Mouse (Mus musculus) heart, postnatal 0 days (tissue): ENCODE measurements at regions not wholly inside any gene's neighbourhood (a gene's known extent, or its start where the extent isn't known, plus 50 kb on each side); places are given as distances from the start of the nearest gene placed in this dataset.
A peak's percentile ranks its signal among the peaks of the same experiment; 100 is the strongest.

ENCODE experiments used
- ATAC-seq: fragments of 200-750 bp; cut with Nextera tagmentation; 2 replicates; pipeline ENCODE4 v1.8.0; 2017; ENCODE audit warnings: low read depth, moderate number of reproducible peaks, moderate library complexity; ENCODE audit not compliant: insufficient read depth
- DNase-seq: peaks from one replicate; pipeline ENCODE4 v3.0.0-alpha.2; 2016; ENCODE audit warnings: low spot score
- H3K27ac ChIP-seq: fragments of 300-500 bp; sonication (generic); 2 replicates; pipeline ENCODE4 v1.5.1; 2014; ENCODE audit warnings: low read depth, mild to moderate bottlenecking
- H3K27me3 ChIP-seq: fragments of 300-500 bp; sonication (generic); 2 replicates; pipeline ENCODE4 v1.6.1; 2014; ENCODE audit warnings: low read length, mixed read lengths; ENCODE audit not compliant: control insufficient read depth, insufficient read depth
- H3K36me3 ChIP-seq: fragments of 300-500 bp; sonication (generic); replicated peaks from 2 replicates; pipeline ENCODE4 v1.6.1; 2014; ENCODE audit warnings: low read length, mixed read lengths; ENCODE audit not compliant: control insufficient read depth, insufficient read depth
- H3K4me1 ChIP-seq: fragments of 300-500 bp; sonication (generic); 2 replicates; pipeline ENCODE4 v1.6.1; 2014; ENCODE audit warnings: antibody characterized with exemption; ENCODE audit not compliant: control insufficient read depth, insufficient read depth
- H3K4me2 ChIP-seq: fragments of 300-500 bp; sonication (generic); 2 replicates; pipeline ENCODE4 v1.6.1; 2014; ENCODE audit warnings: low read depth, mild to moderate bottlenecking, low read length, moderate library complexity
- H3K4me3 ChIP-seq: fragments of 300-500 bp; sonication (generic); 2 replicates; pipeline ENCODE4 v1.5.1; 2014; ENCODE audit warnings: low read depth, low read length
- H3K9ac ChIP-seq: fragments of 300-500 bp; sonication (generic); replicated peaks from 2 replicates; pipeline ENCODE4 v1.6.1; 2014; ENCODE audit warnings: low read depth, low read length, mixed read lengths
- H3K9me3 ChIP-seq: fragments of 300-500 bp; sonication (generic); replicated peaks from 2 replicates; pipeline ENCODE4 v1.6.1; 2016; ENCODE audit warnings: low read length; ENCODE audit not compliant: control insufficient read depth
- CTCF ChIP-seq: IDR thresholded peaks from 2 replicates; pipeline ENCODE4 v1.5.1; 2016; ENCODE audit warnings: antibody characterized with exemption, control low read depth, low read depth
- EP300 ChIP-seq: IDR thresholded peaks from 2 replicates; pipeline ENCODE4 v1.6.1; 2016; ENCODE audit warnings: antibody characterized with exemption, low read depth
- WGBS: fragments of 180-500 bp; shearing (Covaris S2); extraction: QIAGEN DNeasy Blood & Tissue Kit; methylation state at CpG from one replicate; pipeline ENCODE4 v1.1.7; 2014; 5-methylcytosine and 5-hydroxymethylcytosine counted together

GRCm38 (mm10) chr4:24154418-24154817 lies 341.8 kb upstream of the Mms22l start:
- H3K4me3 ChIP-seq = no peak overlapping the region
- no peak overlapping the region for H3K4me2 ChIP-seq
- H3K27ac ChIP-seq = no peak overlapping the region
- no peaks in the 10 kb centered on the region for H3K9me3 ChIP-seq
- H3K9ac ChIP-seq = no peak overlapping the region
- no peaks in the 10 kb centered on the region for H3K27me3 ChIP-seq
- no peaks in the 10 kb centered on the region for H3K4me1 ChIP-seq
- peak; percentile 41 for DNase-seq
- TF ChIP-seq EP300 (no peak), CTCF (peak; percentile 83)
- WGBS = 15% methylated on average over 8 of the region's 8 CpGs
- no peak for ATAC-seq
- no peaks in the 10 kb centered on the region for H3K36me3 ChIP-seq

DNA sequence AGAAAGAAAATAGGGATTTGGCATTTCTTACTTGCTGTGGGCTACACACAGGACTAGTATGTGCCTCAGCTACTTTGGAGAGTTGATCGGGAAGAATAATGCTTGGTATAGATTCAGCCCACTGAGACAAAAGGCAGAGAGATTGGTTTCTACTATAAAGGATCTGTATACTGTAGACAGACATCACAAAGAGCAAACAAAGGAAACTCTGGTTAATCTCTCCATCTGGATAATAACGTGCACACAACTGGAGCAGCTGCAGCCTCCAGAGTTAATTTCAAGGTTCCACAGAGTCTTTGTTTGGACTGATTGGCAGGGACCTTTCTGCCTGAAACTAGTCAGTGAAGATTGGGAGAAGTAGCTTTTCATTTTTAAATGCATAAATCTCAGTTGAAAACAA lies 322.5 kb upstream of the Mms22l start:
- no peak for ATAC-seq
- 65% methylated on average over 2 of the region's 2 CpGs for WGBS
- Histone ChIP-seq H3K27me3 (no peaks in the 10 kb centered on the region), H3K27ac (no peak overlapping the region), H3K9me3 (no peaks in the 10 kb centered on the region), H3K9ac (no peak overlapping the region), H3K4me2 (no peak overlapping the region), H3K36me3 (no peaks in the 10 kb centered on the region), H3K4me3 (no peak overlapping the region), H3K4me1 (no peaks in the 10 kb centered on the region)
- no peak for TF ChIP-seq CTCF
- TF ChIP-seq EP300 = no peak
- DNase-seq = no peak

DNA sequence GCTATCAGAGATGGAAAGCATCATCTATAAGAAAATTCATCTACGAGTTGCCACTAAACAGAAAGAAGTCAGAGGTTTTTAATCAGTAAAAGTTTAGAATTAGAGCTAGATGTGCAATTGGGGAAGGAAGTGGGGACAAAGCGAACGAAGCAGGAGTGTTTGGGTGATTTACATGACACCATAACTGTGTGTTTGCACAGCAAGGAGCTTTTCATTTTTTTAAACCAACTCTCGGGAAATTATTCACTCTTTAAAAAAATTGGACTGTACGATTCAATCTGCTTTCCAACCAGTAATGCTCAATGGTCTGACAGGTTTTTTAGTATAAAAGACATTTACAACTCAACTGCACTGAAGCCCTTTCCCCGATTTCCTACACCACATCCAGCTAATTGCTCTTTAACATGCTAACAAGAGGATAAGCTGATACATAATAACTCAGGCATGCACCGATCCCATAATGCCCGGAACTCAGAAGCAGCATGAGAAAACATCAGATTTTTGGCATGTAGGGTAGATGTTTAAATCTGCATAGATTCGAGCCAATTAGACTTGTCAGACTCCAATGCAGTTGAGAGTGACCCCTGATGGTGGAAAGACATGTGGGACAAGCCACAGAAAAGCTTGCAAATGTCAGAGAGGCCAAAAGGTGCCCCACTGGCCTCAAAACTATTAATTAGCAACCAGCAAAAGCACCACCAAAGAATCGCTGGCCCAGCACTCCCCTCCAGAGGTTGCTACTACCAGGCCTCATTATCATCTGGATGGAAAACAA lies 282.8 kb upstream of the Mms22l start:
- 66% methylated on average over 10 of the region's 10 CpGs for WGBS
- no peak overlapping the region for H3K4me2 ChIP-seq
- no peak for TF ChIP-seq CTCF
- TF ChIP-seq EP300 = no peak
- ATAC-seq (no peak), DNase-seq (no peak)
- H3K27me3 ChIP-seq = no peaks in the 10 kb centered on the region
- no peaks in the 10 kb centered on the region for H3K9me3 ChIP-seq
- no peaks in the 10 kb centered on the region for H3K36me3 ChIP-seq
- no peak overlapping the region for H3K4me3 ChIP-seq
- no peak overlapping the region for H3K9ac ChIP-seq
- H3K4me1 ChIP-seq = no peaks in the 10 kb centered on the region
- no peak overlapping the region for H3K27ac ChIP-seq

DNA sequence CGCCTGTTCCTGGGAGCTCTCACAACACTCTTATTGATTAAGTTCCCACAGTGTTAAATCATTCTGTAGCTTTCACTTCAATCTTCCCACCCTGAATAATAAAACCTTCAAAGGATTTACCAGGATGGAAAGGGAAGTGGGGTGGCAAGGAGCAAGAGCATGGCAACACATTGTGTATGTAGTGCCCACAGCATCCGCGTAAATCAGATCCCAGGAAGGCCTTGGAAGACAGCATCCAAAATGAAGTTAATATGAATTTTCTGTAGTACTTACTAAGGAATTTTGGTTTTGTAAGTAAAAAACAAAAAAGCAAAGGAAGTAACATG lies 282.3 kb upstream of the Mms22l start:
- Histone ChIP-seq H3K9me3 (no peaks in the 10 kb centered on the region), H3K27me3 (no peaks in the 10 kb centered on the region), H3K36me3 (no peaks in the 10 kb centered on the region), H3K9ac (no peak overlapping the region), H3K4me3 (no peak overlapping the region), H3K4me1 (no peaks in the 10 kb centered on the region), H3K27ac (no peak overlapping the region), H3K4me2 (no peak overlapping the region)
- DNase-seq = no peak
- ATAC-seq = no peak
- 74% methylated on average over 3 of the region's 3 CpGs for WGBS
- TF ChIP-seq EP300 = no peak
- TF ChIP-seq CTCF = no peak

GRCm38 (mm10) chr4:24218383-24218934 lies 277.8 kb upstream of the Mms22l start:
- ATAC-seq (no peak), DNase-seq (no peak)
- H3K4me3 ChIP-seq = no peak overlapping the region
- H3K27me3 ChIP-seq = no peaks in the 10 kb centered on the region
- no peaks in the 10 kb centered on the region for H3K36me3 ChIP-seq
- no peak for TF ChIP-seq CTCF
- TF ChIP-seq EP300 = no peak
- H3K27ac ChIP-seq = no peak overlapping the region
- WGBS = 74% methylated on average over 6 of the region's 6 CpGs
- H3K4me1 ChIP-seq = no peaks in the 10 kb centered on the region
- no peak overlapping the region for H3K4me2 ChIP-seq
- H3K9ac ChIP-seq = no peak overlapping the region
- 0 out of 2 replicates have a peak, but pooled peaks cover 3% of the 10 kb centered on the region for H3K9me3 ChIP-seq

DNA sequence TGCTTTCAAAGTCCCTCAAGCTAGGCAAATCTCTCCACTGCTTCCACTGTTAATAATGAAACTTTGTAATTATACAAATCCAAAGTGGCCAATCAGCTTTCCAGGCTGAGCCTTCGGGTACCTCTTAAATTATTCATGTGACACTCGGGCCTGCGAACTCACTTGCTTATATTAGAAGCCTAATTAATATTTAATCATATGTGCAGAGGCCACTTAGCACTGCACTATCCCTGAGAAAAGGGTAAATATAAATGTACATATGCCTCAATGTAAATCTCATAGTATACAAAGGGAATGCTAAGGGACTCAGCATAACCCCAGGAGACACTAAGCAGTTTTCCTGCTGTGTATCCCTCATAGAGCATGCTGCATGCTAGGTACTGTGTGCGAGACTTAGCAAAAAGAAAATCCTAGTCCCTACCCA lies 277.2 kb upstream of the Mms22l start:
- Histone ChIP-seq H3K27ac (no peak overlapping the region), H3K9ac (no peak overlapping the region), H3K4me1 (no peaks in the 10 kb centered on the region), H3K36me3 (no peaks in the 10 kb centered on the region), H3K9me3 (0 out of 2 replicates have a peak, but pooled peaks cover 3% of the 10 kb centered on the region), H3K27me3 (no peaks in the 10 kb centered on the region), H3K4me3 (no peak overlapping the region), H3K4me2 (no peak overlapping the region)
- TF ChIP-seq CTCF (no peak), EP300 (no peak)
- ATAC-seq = no peak
- WGBS = 61% methylated on average over 4 of the region's 4 CpGs
- DNase-seq = no peak
